Mouse (Mus musculus): ENCODE results near the gene Elobl. TPM values are rescaled to one million over a fixed set of nuclear protein-coding genes. Genes with fewer than 3 reads are reported as not detected.

Gene Elobl
- polyA plus RNA-seq, 1 experiment from 2014 or later = not detected

GRCm38 (mm10) chr11:88948896-88949295, 17.8 kb downstream of the Elobl start:
- no peak overlapping the region for H3K9ac ChIP-seq (replicated peaks; ENCODE audit: low read depth)
- no peak overlapping the region for H3K27ac ChIP-seq (ENCODE audit: low read length)
- no peaks in the 10 kb centered on the region for H3K36me3 ChIP-seq (ENCODE audit: insufficient read depth, low read length)
- H3K4me3 ChIP-seq (ENCODE audit: low read depth, low read length) = no peak overlapping the region
- no peaks in the 10 kb centered on the region for H3K4me1 ChIP-seq (ENCODE audit: insufficient read depth, low read depth, low read length)
- H3K27me3 ChIP-seq (replicated peaks; ENCODE audit: insufficient read depth, low read length) = no peaks in the 10 kb centered on the region
- DNase-seq (ENCODE audit: low spot score) (no peak), ATAC-seq (no peak)
- TF ChIP-seq CTCF (IDR thresholded peaks at IDR 0.05) (no peak), EP300 (IDR thresholded peaks at IDR 0.05) (no peak)
- 71% methylated on average over 8 of the region's 8 CpGs for WGBS
- no peaks in the 10 kb centered on the region for H3K9me3 ChIP-seq (ENCODE audit: low read length)
- H3K4me2 ChIP-seq (replicated peaks; ENCODE audit: low read depth, low read length) = no peak overlapping the region

- ATAC-seq (no peak), DNase-seq (ENCODE audit: low spot score) (no peak)
- Histone ChIP-seq H3K9me3 (ENCODE audit: low read length) (no peaks in the 10 kb centered on the region), H3K4me1 (ENCODE audit: insufficient read depth, low read depth, low read length) (no peaks in the 10 kb centered on the region), H3K27ac (ENCODE audit: low read length) (no peak overlapping the region), H3K9ac (replicated peaks; ENCODE audit: low read depth) (no peak overlapping the region), H3K4me3 (ENCODE audit: low read depth, low read length) (no peak overlapping the region), H3K4me2 (replicated peaks; ENCODE audit: low read depth, low read length) (no peak overlapping the region), H3K27me3 (replicated peaks; ENCODE audit: insufficient read depth, low read length) (no peaks in the 10 kb centered on the region), H3K36me3 (ENCODE audit: insufficient read depth, low read length) (no peaks in the 10 kb centered on the region)
- 69% methylated on average over 7 of the region's 8 CpGs for WGBS
- TF ChIP-seq EP300 (IDR thresholded peaks at IDR 0.05) (no peak), CTCF (IDR thresholded peaks at IDR 0.05) (no peak)
These were observed 20.7 kb downstream of the Elobl start for GRCm38 (mm10) chr11:88945971-88946585.

GRCm38 (mm10) chr11:88941489-88941888, 25.2 kb downstream of the Elobl start:
- DNase-seq (ENCODE audit: low spot score) (no peak), ATAC-seq (no peak)
- no peaks in the 10 kb centered on the region for H3K4me1 ChIP-seq (ENCODE audit: insufficient read depth, low read depth, low read length)
- H3K4me2 ChIP-seq (replicated peaks; ENCODE audit: low read depth, low read length) = no peak overlapping the region
- H3K27me3 ChIP-seq (replicated peaks; ENCODE audit: insufficient read depth, low read length) = no peaks in the 10 kb centered on the region
- TF ChIP-seq EP300 (IDR thresholded peaks at IDR 0.05) = no peak
- H3K36me3 ChIP-seq (ENCODE audit: insufficient read depth, low read length) = no peaks in the 10 kb centered on the region
- no peaks in the 10 kb centered on the region for H3K9me3 ChIP-seq (ENCODE audit: low read length)
- no peak overlapping the region for H3K9ac ChIP-seq (replicated peaks; ENCODE audit: low read depth)
- WGBS = 79% methylated on average over 12 of the region's 12 CpGs
- no peak overlapping the region for H3K27ac ChIP-seq (ENCODE audit: low read length)
- H3K4me3 ChIP-seq (ENCODE audit: low read depth, low read length) = no peak overlapping the region

- TF ChIP-seq CTCF (IDR thresholded peaks at IDR 0.05) (no peak), EP300 (IDR thresholded peaks at IDR 0.05) (no peak)
- WGBS = 96% methylated on average over 4 of the region's 4 CpGs
- no peaks in the 10 kb centered on the region for H3K27me3 ChIP-seq (replicated peaks; ENCODE audit: insufficient read depth, low read length)
- H3K36me3 ChIP-seq (ENCODE audit: insufficient read depth, low read length) = no peaks in the 10 kb centered on the region
- H3K27ac ChIP-seq (ENCODE audit: low read length) = no peak overlapping the region
- H3K4me3 ChIP-seq (ENCODE audit: low read depth, low read length) = no peak overlapping the region
- no peak overlapping the region for H3K4me2 ChIP-seq (replicated peaks; ENCODE audit: low read depth, low read length)
- no peak overlapping the region for H3K9ac ChIP-seq (replicated peaks; ENCODE audit: low read depth)
- no peaks in the 10 kb centered on the region for H3K9me3 ChIP-seq (ENCODE audit: low read length)
- H3K4me1 ChIP-seq (ENCODE audit: insufficient read depth, low read depth, low read length) = no peaks in the 10 kb centered on the region
- no peak for ATAC-seq
- DNase-seq (ENCODE audit: low spot score) = no peak
These were observed 27.1 kb downstream of the Elobl start for GRCm38 (mm10) chr11:88939634-88940033.

DNA sequence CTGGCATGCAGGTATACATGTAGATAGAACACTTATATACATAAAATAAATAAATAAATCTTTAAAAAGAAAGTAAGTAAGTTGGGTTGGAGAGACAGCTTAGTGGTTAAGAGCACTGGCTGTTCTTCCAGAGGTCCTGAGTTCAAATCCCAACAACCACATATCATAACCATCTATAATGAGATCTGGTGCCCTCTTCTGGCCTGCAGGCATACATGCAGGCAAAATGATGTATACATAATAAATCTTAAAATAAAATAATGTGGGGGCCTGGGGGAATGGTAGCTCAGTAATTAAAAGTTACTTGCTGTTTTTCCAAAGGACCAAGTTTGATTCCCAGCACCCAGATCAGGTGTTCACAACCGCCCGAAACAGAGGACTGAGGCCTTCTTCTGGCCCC, 28.0 kb downstream of the Elobl start:
- no peak overlapping the region for H3K27ac ChIP-seq (ENCODE audit: low read length)
- H3K9ac ChIP-seq (replicated peaks; ENCODE audit: low read depth) = no peak overlapping the region
- ATAC-seq (no peak), DNase-seq (ENCODE audit: low spot score) (no peak)
- H3K4me2 ChIP-seq (replicated peaks; ENCODE audit: low read depth, low read length) = no peak overlapping the region
- 97% methylated on average over 2 of the region's 2 CpGs for WGBS
- no peaks in the 10 kb centered on the region for H3K36me3 ChIP-seq (ENCODE audit: insufficient read depth, low read length)
- H3K4me3 ChIP-seq (ENCODE audit: low read depth, low read length) = no peak overlapping the region
- H3K4me1 ChIP-seq (ENCODE audit: insufficient read depth, low read depth, low read length) = no peaks in the 10 kb centered on the region
- H3K27me3 ChIP-seq (replicated peaks; ENCODE audit: insufficient read depth, low read length) = no peaks in the 10 kb centered on the region
- H3K9me3 ChIP-seq (ENCODE audit: low read length) = no peaks in the 10 kb centered on the region
- peak; percentile 46 for TF ChIP-seq CTCF (IDR thresholded peaks at IDR 0.05)
- no peak for TF ChIP-seq EP300 (IDR thresholded peaks at IDR 0.05)

DNA sequence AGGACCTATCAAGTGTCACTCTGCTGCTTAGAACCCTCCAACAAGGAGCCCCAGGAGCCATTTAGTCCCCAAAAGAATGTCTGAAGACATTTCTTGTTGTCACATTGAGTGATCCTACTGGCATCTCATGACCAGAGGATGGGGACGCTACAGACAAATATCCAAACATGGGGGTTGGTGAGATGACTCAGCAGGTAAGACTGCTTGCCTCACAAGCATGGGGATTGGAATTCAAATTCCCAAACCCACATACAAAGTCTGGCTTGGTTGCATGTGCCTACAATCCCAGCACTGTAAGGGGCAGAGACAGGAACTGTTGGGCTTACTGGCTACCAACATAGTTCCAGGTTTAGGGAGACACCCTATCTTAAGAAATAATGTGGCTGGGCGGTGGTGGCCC, 28.8 kb downstream of the Elobl start:
- Histone ChIP-seq H3K9me3 (ENCODE audit: low read length) (no peaks in the 10 kb centered on the region), H3K4me2 (replicated peaks; ENCODE audit: low read depth, low read length) (no peak overlapping the region), H3K27me3 (replicated peaks; ENCODE audit: insufficient read depth, low read length) (no peaks in the 10 kb centered on the region), H3K9ac (replicated peaks; ENCODE audit: low read depth) (no peak overlapping the region), H3K27ac (ENCODE audit: low read length) (no peak overlapping the region), H3K36me3 (ENCODE audit: insufficient read depth, low read length) (no peaks in the 10 kb centered on the region), H3K4me1 (ENCODE audit: insufficient read depth, low read depth, low read length) (no peaks in the 10 kb centered on the region), H3K4me3 (ENCODE audit: low read depth, low read length) (no peak overlapping the region)
- 87% methylated on average over 2 of the region's 2 CpGs for WGBS
- DNase-seq (ENCODE audit: low spot score) (no peak), ATAC-seq (no peak)
- TF ChIP-seq EP300 (IDR thresholded peaks at IDR 0.05) (no peak), CTCF (IDR thresholded peaks at IDR 0.05) (no peak)
